Mouse (Mus musculus) ES-E14 (cell line): ENCODE measurements around the gene Gm5431. TPM values are rescaled to one million over a fixed set of nuclear protein-coding genes. Genes with fewer than 3 reads are reported as not detected.

Experiments
- DNase-seq: peaks from one replicate; pipeline ENCODE4 v3.0.0-alpha.2; 2013; ENCODE audit warnings: low read depth, low spot score
- H3K27ac ChIP-seq: 2 replicates; pipeline ENCODE4 v1.5.1; 2012; ENCODE audit warnings: low read depth, mild to moderate bottlenecking, low read length, moderate library complexity, mixed read lengths; ENCODE audit not compliant: poor library complexity, insufficient read depth, severe bottlenecking
- H3K36me3 ChIP-seq: 2 replicates; pipeline ENCODE4 v1.6.1; 2012; ENCODE audit warnings: mild to moderate bottlenecking, low read length, moderate library complexity, mixed read lengths; ENCODE audit not compliant: control insufficient read depth, poor library complexity, insufficient read depth, severe bottlenecking
- H3K4me1 ChIP-seq, 2 experiments: fragments of 150-350 bp in 1 of 2; sonication (generic) in 1 of 2; 2 replicates each; pipeline ENCODE4 v1.6.1; 2012; ENCODE audit warnings: low read length in 2 of 2, mild to moderate bottlenecking in 1 of 2, mixed read lengths in 1 of 2; ENCODE audit not compliant: control insufficient read depth in 2 of 2, insufficient read depth in 2 of 2, poor library complexity in 1 of 2
- H3K4me3 ChIP-seq, 2 experiments: fragments of 150-350 bp in 1 of 2; sonication (generic) in 1 of 2; 2 replicates each; pipeline ENCODE4 v1.5.1; 2012; ENCODE audit warnings: low read length in 2 of 2, low read depth in 1 of 2, mild to moderate bottlenecking in 1 of 2, mixed read lengths in 1 of 2; ENCODE audit not compliant: insufficient read depth in 1 of 2, poor library complexity in 1 of 2, severe bottlenecking in 1 of 2
- H3K9ac ChIP-seq: 2 replicates; pipeline ENCODE4 v1.6.1; 2012; ENCODE audit warnings: low read depth, mild to moderate bottlenecking, low read length, mixed read lengths; ENCODE audit not compliant: poor library complexity, insufficient read depth, severe bottlenecking
- H3K9me3 ChIP-seq: fragments of 150-350 bp; sonication (generic); 2 replicates; pipeline ENCODE4 v1.6.1; 2012; ENCODE audit warnings: low read depth, mild to moderate bottlenecking, low read length; ENCODE audit not compliant: control insufficient read depth, insufficient read depth
- CHD2 ChIP-seq: IDR thresholded peaks from 2 replicates; pipeline ENCODE4 v1.6.1; 2014; ENCODE audit warnings: mild to moderate bottlenecking, low read depth, low read length, inconsistent platforms
- HCFC1 ChIP-seq: IDR thresholded peaks from 2 replicates; pipeline ENCODE4 v1.6.1; 2012; ENCODE audit warnings: low read length, inconsistent platforms, borderline replicate concordance; ENCODE audit not compliant: insufficient read depth
- MAFK ChIP-seq: IDR thresholded peaks from 2 replicates; pipeline ENCODE4 v1.6.1; 2014; ENCODE audit warnings: mild to moderate bottlenecking, low read depth, low read length, inconsistent platforms; ENCODE audit not compliant: insufficient read depth
- ZC3H11A ChIP-seq: IDR thresholded peaks from 2 replicates; pipeline ENCODE4 v1.6.1; 2012; ENCODE audit warnings: low read depth, mild to moderate bottlenecking, inconsistent platforms, low read length, borderline replicate concordance
- ZNF384 ChIP-seq: IDR thresholded peaks from 2 replicates; pipeline ENCODE4 v1.6.1; 2012; ENCODE audit warnings: low read depth, low read length, inconsistent platforms
- in situ Hi-C, 2 experiments: fragments of 600-800 bp; cut with MboI; formaldehyde crosslinking; loops; one replicate each; pipeline ENCODE4 v1.15.1; 2025; ENCODE audit warnings: low sequenced_read_pairs in 2 of 2, inconsistent platforms in 1 of 2; ENCODE audit not compliant: unreplicated experiment in 2 of 2
- total RNA-seq: library from RNA; depleted of rRNA; stranded (reverse); fragments of 300-350 nt; gene quantifications from 2 replicates; pipeline ENCODE4 v1.2.3, GENCODE M21; 2012

The Gm5431 gene
- total RNA-seq, 1 experiment: not detected

- in situ Hi-C loops: no loop called here
- no peaks in the 10 kb centered on the region for H3K9me3 ChIP-seq
- peaks cover 0 to 8% of the 10 kb centered on the region in 2 experiments; a peak in 1 of 4 replicates for H3K4me1 ChIP-seq
- no peak overlapping the region for H3K4me3 ChIP-seq
- H3K9ac ChIP-seq: no peak overlapping the region
- no peaks in the 10 kb centered on the region for H3K36me3 ChIP-seq
- no peak overlapping the region for H3K27ac ChIP-seq
- TF ChIP-seq MAFK (no peak), ZNF384 (no peak), CHD2 (no peak), HCFC1 (no peak), ZC3H11A (no peak)
- no peak for DNase-seq
Observed at GRCm38 (mm10) chr11:48845244-48845815, 56.7 kb downstream of the Gm5431 start.

GRCm38 (mm10) chr11:48844309-48844708, 57.7 kb downstream of the Gm5431 start:
- in situ Hi-C loops: no loop called here

GRCm38 (mm10) chr11:48843202-48843601, 58.8 kb downstream of the Gm5431 start:
- no peak for TF ChIP-seq CHD2
- no peak for TF ChIP-seq HCFC1
- TF ChIP-seq ZC3H11A: no peak
- TF ChIP-seq ZNF384: no peak
- no peak for TF ChIP-seq MAFK
- no peak overlapping the region for H3K27ac ChIP-seq

More at GRCm38 (mm10) chr11:48844309-48844708, 57.7 kb downstream of the Gm5431 start:
- DNase-seq: no peak
- Histone ChIP-seq H3K4me1 (peaks cover 0 to 2% of the 10 kb centered on the region in 2 experiments; a peak in 1 of 4 replicates), H3K36me3 (no peaks in the 10 kb centered on the region), H3K27ac (no peak overlapping the region), H3K9me3 (no peaks in the 10 kb centered on the region), H3K4me3 (no peak overlapping the region), H3K9ac (no peak overlapping the region)
- no peak for TF ChIP-seq CHD2
- TF ChIP-seq MAFK: no peak
- no peak for TF ChIP-seq ZC3H11A
- TF ChIP-seq ZNF384: no peak
- TF ChIP-seq HCFC1: no peak

GRCm38 (mm10) chr11:48842378-48842792, 59.6 kb downstream of the Gm5431 start:
- Histone ChIP-seq H3K9ac (no peak overlapping the region), H3K4me3 (no peak overlapping the region), H3K27ac (no peak overlapping the region), H3K36me3 (no peaks in the 10 kb centered on the region), H3K9me3 (no peaks in the 10 kb centered on the region), H3K4me1 (peaks cover 0 to 8% of the 10 kb centered on the region in 2 experiments; a peak in 2 of 4 replicates)
- in situ Hi-C loops: no loop called here
- no peak for DNase-seq
- TF ChIP-seq ZC3H11A (no peak), CHD2 (no peak), ZNF384 (no peak), HCFC1 (no peak), MAFK (no peak)

More at GRCm38 (mm10) chr11:48843202-48843601, 58.8 kb downstream of the Gm5431 start:
- DNase-seq: no peak
- Histone ChIP-seq H3K4me3 (no peak overlapping the region), H3K9ac (no peak overlapping the region), H3K4me1 (peaks cover 0 to 6% of the 10 kb centered on the region in 2 experiments; a peak in 2 of 4 replicates), H3K36me3 (no peaks in the 10 kb centered on the region), H3K9me3 (no peaks in the 10 kb centered on the region)
- in situ Hi-C loops: no loop called here
